Mouse (Mus musculus) G1E (cell line): Measurements from ENCODE around the gene Nanos3.

Experiments
- CTCF ChIP-seq: IDR thresholded peaks from 2 replicates; pipeline ENCODE4 v1.5.1; 2012; ENCODE audit warnings: low read depth, low read length, inconsistent platforms, mixed read lengths
- GATA1 ChIP-seq: IDR thresholded peaks from 2 replicates; pipeline ENCODE4 v1.6.1; 2012; ENCODE audit warnings: borderline replicate concordance, low read length, inconsistent platforms, mixed read lengths
- GATA2 ChIP-seq: IDR thresholded peaks from 2 replicates; pipeline ENCODE4 v1.6.1; 2012; ENCODE audit warnings: low read depth, low read length, inconsistent platforms, borderline replicate concordance

DNA sequence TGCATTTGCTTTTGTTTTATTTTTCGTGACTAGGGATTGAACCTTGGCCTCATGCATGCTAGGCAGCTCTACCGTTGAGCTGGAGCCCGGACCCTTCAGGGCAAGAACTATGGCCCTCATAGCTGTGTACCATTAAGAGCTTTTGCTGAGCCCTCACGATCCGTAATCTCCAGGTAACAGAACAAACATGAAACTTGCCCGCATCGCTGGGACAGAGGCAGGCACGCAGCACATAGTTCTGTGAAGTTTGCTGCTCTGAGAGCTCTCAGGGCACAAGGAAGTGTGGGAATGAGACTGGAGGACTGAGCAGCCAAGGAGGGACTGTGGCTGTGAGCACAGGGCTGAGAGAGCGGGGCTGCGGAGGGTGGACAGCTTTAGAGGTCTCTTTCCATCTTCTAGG, 3.7 kb upstream of the Nanos3 start:
- no peak for TF ChIP-seq CTCF
- TF ChIP-seq GATA1, result no peak
- no peak for TF ChIP-seq GATA2
